Mouse (Mus musculus) lung, adult 2 months (tissue): Measurements from ENCODE around the gene Cpn1. TPM values are rescaled to one million over a fixed set of nuclear protein-coding genes. Genes with fewer than 3 reads are reported as not detected.

Source experiments
- DNase-seq: peaks from one replicate; pipeline ENCODE4 v3.0.0; 2022
- H3K4me1 ChIP-seq: fragments of 200-500 bp; 2 replicates; pipeline ENCODE4 v1.6.1; 2011; ENCODE audit warnings: low read length; ENCODE audit not compliant: control insufficient read depth, insufficient read depth
- H3K4me3 ChIP-seq: fragments of 200-500 bp; replicated peaks from 2 replicates; pipeline ENCODE3; 2011; ENCODE audit warnings: low read depth, mild to moderate bottlenecking, control low read depth, low read length; ENCODE audit errors: extremely low read depth
- CTCF ChIP-seq: fragments of 200-500 bp; IDR thresholded peaks from 2 replicates; pipeline ENCODE4 v1.5.1; 2011; ENCODE audit warnings: mild to moderate bottlenecking, low read length, control low read depth; ENCODE audit not compliant: insufficient read depth
- POLR2A ChIP-seq: fragments of 200-500 bp; IDR thresholded peaks from 2 replicates; pipeline ENCODE4 v1.6.1; 2011; ENCODE audit warnings: low read depth, mild to moderate bottlenecking, control low read depth, low read length, borderline replicate concordance; ENCODE audit errors: extremely low read depth
- WGBS: fragments of 180-500 bp; shearing (Covaris S2); methylation state at CpG from one replicate; pipeline ENCODE4 v1.1.7; 2018; 5-methylcytosine and 5-hydroxymethylcytosine counted together
- polyA plus RNA-seq: library from polyadenylated mRNA; depleted of rRNA; stranded (reverse); fragments of >200 nt; gene quantifications from 2 replicates; pipeline ENCODE4 v1.2.3, GENCODE M21; 2012

Cpn1 gene
- polyA plus RNA-seq, 1 experiment, result 4.3 TPM

DNA sequence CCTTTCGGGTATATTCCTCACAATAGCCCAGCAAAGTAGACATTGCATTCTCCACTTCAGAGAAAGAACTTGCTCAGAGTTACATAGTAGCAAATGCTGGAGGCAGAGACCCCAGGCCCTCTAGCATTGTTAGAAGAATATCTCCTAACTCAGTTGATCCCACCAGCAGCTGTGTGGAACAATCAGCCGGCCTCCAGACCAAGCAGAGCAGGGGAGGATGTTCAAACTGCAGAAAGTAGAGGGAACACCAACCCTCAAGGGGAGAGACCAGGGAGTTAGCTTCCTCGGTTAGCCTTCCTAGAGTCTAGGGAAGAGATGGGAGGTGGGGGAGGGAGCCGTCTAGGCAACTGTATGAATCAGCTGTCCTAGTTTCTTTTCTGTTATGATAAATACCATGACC is 6.1 kb upstream of the Cpn1 start:
- Histone ChIP-seq H3K4me1 (no peaks in the 10 kb centered on the region), H3K4me3 (no peak overlapping the region)
- 64% methylated on average over 4 of the region's 4 CpGs for WGBS
- no peak for DNase-seq
- no peak for TF ChIP-seq POLR2A
- TF ChIP-seq CTCF, result no peak

DNA sequence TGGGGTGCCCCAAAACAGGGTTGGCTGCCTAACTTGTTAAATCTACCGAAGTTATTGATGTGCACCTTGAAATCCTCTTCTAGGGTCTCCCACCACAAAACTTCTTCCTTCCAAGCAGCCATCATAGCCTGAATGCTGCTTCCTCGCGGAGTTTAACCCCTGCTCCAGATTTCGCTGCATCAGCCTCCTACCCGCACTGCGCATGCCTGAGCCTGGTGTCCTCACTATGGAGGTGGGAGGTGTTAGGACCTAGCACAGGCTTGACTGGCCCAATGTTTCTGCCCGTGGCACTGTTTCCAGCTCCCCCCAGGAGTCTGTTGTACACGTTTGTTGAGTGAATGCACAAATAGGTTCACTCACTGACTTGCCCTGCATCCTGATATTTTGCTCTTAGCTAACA is 4.0 kb upstream of the Cpn1 start:
- TF ChIP-seq CTCF (no peak), POLR2A (no peak)
- 82% methylated on average over 8 of the region's 8 CpGs for WGBS
- DNase-seq, result no peak
- Histone ChIP-seq H3K4me1 (no peaks in the 10 kb centered on the region), H3K4me3 (no peak overlapping the region)

DNA sequence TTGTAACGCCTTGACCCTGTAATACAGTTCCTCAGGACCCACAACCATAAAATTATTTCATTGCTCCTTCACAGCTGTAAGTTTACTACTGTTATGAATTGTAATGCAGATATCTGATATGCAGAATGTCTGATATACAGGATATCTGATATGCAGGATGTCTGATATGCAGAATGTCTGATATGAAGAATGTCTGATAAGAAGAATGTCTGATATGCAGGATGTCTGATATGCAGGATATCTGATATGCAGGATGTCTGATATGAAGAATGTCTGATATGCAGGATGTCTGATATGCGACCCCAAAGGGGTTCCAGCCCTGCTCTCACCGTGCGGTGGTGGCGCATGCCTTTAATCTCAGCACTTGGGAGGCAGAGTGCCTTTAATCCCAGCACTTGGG is 4.4 kb downstream of the Cpn1 start:
- no peak overlapping the region for H3K4me3 ChIP-seq
- DNase-seq, result no peak
- TF ChIP-seq CTCF (no peak), POLR2A (no peak)
- 68% methylated on average over 5 of the region's 5 CpGs for WGBS
- H3K4me1 ChIP-seq, result no peaks in the 10 kb centered on the region

DNA sequence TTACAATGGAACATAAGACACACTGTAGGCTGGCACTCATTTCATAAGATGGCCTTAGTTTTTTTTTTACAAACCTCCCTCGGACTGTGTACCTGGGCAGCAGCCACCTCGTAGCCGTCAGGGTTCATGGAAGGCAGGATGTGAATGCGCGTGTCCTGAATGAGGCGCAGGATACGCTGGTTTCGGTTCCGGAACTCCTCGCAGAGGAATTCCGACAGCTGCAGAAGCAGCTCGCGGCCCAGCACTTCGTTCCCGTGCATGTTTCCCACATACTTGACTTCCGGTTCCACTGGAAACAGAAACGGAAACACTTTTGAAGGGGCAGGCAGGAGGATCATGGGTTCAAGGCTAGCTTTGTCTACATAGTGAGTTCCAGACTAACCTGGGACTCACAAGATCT is 5.6 kb downstream of the Cpn1 start:
- TF ChIP-seq POLR2A (no peak), CTCF (no peak)
- DNase-seq, result no peak
- H3K4me3 ChIP-seq, result no peak overlapping the region
- WGBS, result 89% methylated on average over 17 of the region's 17 CpGs
- no peaks in the 10 kb centered on the region for H3K4me1 ChIP-seq

DNA sequence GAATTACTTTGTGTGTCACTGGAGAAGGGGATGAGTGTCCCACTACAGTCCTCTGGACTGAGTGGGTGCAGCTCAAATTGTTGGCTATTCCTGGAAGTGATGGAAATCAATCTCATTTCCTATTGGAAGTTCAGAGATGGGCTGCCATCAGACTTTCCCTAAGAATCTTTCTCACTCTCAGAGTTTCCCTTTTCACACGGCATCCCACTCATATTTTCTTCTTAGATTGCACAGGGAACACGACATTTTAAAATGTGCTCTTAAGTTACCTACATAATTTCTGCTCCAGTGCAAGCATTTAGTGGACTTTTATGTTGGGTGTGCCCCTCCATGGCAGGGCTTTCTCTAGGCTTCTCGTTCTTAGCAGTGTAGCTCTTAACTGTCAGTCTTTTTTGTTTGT is 8.6 kb downstream of the Cpn1 start:
- WGBS, result 81% methylated on average over 3 of the region's 3 CpGs
- no peak overlapping the region for H3K4me3 ChIP-seq
- no peak for DNase-seq
- H3K4me1 ChIP-seq, result no peaks in the 10 kb centered on the region
- TF ChIP-seq CTCF (no peak), POLR2A (no peak)

DNA sequence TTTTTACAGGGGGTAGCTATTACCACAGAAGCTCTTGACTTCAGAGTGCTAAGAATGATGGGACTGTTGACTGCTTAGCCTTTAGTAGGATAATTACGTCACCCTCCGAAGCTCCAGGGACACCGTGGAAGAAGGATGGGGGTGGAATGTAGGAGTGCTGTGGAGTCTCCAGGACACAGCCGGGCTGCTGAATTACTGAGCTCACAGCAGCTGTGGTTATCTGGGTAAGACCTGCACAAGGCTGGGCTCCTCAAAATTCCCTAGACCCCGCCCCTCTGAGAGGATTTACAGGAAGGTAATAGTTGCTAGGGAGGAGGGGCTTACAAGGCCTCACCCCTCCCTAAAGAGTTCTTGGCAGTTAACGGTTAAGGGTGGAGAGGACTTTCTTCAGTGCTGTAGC is 9.7 kb downstream of the Cpn1 start:
- no peaks in the 10 kb centered on the region for H3K4me1 ChIP-seq
- TF ChIP-seq POLR2A (no peak), CTCF (no peak)
- no peak overlapping the region for H3K4me3 ChIP-seq
- no peak for DNase-seq
- 44% methylated on average over 6 of the region's 6 CpGs for WGBS

DNA sequence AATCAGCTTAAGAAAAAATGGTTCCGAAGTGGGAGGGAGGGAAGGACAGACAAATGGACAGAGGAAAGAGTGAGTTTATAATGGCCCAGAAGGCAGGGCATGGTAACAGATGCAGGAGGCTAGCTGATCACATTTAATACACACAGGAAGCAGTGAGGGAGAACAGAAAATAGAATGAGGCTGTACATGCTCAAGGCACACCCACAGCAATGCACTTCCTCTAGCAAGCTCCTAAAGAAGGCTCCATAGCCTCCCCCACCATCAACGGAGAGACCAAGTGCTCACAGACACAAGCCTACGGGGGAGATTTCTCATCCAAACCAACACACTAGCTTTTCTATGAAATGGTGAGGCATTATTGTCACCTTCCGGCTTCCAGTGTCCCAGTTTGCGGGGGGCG is 12.1 kb downstream of the Cpn1 start:
- Histone ChIP-seq H3K4me1 (no peaks in the 10 kb centered on the region), H3K4me3 (no peak overlapping the region)
- 82% methylated on average over 6 of the region's 6 CpGs for WGBS
- no peak for TF ChIP-seq POLR2A
- no peak for TF ChIP-seq CTCF
- DNase-seq, result no peak

DNA sequence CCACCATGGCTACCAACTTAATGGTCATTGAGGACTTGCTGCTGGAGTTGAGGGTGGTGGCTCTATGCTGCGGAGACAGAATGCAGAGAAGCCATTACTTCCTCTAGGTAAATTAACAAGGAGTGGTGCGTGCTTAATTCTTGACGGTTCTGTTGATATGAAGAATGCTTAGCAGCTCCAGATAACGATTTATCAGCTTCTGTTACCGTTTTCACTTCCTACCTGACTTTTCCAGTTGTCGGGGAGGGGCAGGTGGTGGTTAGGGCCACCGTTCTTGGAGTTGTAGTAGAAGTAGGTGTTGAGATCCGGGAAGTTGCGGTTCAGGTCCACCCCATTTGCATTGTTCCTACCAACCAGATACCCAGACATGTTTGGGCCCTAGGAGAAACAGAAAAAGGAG is 12.6 kb downstream of the Cpn1 start:
- DNase-seq, result no peak
- 75% methylated on average over 9 of the region's 9 CpGs for WGBS
- Histone ChIP-seq H3K4me1 (no peaks in the 10 kb centered on the region), H3K4me3 (no peak overlapping the region)
- TF ChIP-seq CTCF (no peak), POLR2A (no peak)

DNA sequence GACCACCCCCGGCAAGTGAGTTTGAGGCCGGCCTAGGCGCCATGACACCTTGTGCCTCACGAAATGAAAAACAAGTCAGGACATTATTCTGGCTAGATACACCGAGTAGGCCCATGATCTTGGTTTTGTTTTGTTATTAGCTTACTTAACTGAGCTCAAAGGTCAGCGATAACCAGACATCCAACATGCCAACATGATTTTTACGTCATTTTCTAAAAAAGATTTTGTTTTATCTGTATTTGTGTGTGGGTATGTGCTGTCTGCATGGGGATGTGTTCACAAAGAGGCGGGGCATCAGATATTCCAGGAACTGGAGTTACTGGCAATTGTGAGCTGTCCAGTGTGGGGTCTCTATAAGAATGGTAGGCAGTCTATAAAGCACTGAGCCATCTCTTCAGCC is 14.2 kb downstream of the Cpn1 start:
- H3K4me1 ChIP-seq, result no peaks in the 10 kb centered on the region
- H3K4me3 ChIP-seq, result no peak overlapping the region
- WGBS, result 92% methylated on average over 8 of the region's 8 CpGs
- no peak for DNase-seq
- TF ChIP-seq CTCF, result no peak
- no peak for TF ChIP-seq POLR2A

DNA sequence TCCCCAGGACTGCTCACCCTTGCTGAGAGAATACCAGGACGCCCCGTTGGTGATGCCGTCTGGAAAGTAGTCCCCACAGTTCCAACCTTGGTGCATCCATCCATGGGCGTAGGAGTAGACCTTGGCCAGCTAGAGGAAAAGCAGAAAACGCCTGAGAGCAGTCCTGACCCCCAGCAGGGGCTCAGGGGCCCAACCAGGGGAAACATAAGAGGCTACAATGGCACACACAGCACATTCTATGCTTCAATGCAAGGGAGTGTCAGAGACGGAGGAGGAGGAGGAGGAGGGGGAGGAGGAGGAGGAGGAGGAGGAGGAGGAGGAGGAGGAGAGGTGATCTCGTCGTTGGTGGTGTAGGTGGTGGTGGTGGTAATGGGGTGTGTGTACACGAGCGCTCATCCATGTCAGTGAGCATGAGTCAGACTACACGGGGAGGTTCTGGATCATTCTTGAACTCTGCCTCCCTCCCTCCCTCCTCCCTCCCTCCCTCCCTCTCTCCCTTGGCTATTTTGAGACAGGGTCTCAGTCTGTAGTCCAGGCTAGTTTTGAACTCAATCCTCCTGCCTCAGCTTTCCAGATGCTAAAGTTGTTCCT is 17.8 kb downstream of the Cpn1 start:
- H3K4me1 ChIP-seq, result no peaks in the 10 kb centered on the region
- no peak for DNase-seq
- TF ChIP-seq CTCF (no peak), POLR2A (no peak)
- no peak overlapping the region for H3K4me3 ChIP-seq
- WGBS, result 64% methylated on average over 9 of the region's 11 CpGs
